In the genomic region with DNA sequence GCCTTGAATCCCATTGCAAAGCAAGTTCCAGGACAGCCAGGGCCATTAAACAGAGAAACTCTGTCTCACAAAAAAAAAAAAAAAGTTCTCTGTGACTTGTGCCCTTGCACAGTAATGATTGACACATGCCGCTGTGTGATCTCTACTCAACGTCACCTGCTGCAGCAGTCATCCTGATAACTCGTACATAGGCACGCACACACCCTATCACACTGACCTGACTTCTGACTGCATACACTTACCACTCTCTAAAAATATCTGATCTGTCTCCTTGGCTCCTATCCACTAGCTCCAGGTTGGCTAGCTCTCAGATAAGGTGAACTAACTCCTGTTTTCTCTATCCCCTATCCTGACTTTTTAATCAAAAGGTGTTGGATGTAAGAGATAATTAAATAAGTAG, we compare ENCODE assay signal across 20 mouse cellular contexts. TPM values are rescaled to one million over a fixed set of nuclear protein-coding genes. Genes with fewer than 3 reads are reported as not detected.
DNase-seq lines count a peak whose midpoint lies in the region; ATAC-seq lines count a peak whose summit lies in the region.
"Had no signal": no experiment of that assay in that cellular context is flagged by ENCODE, and none has a peak within 500 bp of the region (broad histone marks: within the 10 kb centered on the region; RNA-seq: fewer than 3 reads in every experiment).

No protein-coding gene starts in this region.

- 0 out of 2 replicates have a peak overlapping the region, but pooled peaks have one; percentile 6 for H3K4me2 ChIP-seq in heart, embryonic 12.5 days
- H3K4me2 ChIP-seq in heart, embryonic 15.5 days = no peak overlapping the region
- H3K4me2 ChIP-seq in intestine, embryonic 16.5 days (ENCODE audit: low read depth, low read length) = no peak overlapping the region
- H3K4me2 ChIP-seq: midbrain, embryonic 15.5 days had no signal

- ATAC-seq in heart, embryonic 12.5 days (ENCODE audit: insufficient number of reproducible peaks, low FRiP score) = peak; percentile 58; the same call in 1 of the 2 replicates
- peak; percentile 72 for ATAC-seq in heart, embryonic 15.5 days (replicated peaks; ENCODE audit: insufficient number of reproducible peaks, insufficient read depth, low FRiP score, low read depth)
- peak; percentile 90 for ATAC-seq in intestine, embryonic 16.5 days
- peak; percentile 95 for ATAC-seq in megakaryocyte progenitor cell, adult 5-6 weeks (replicated peaks; ENCODE audit: poor library complexity)
- ATAC-seq in monocyte, adult 5-6 weeks (replicated peaks; ENCODE audit: insufficient number of reproducible peaks, low FRiP score, low TSS enrichment, poor library complexity, severe bottlenecking) = no peak
- ATAC-seq: forebrain, embryonic 14.5 days; hindbrain, postnatal 0 days; midbrain, embryonic 15.5 days had no signal

- H3K4me1 ChIP-seq in heart, embryonic 12.5 days (replicated peaks) = peaks cover 31% of the 10 kb centered on the region
- H3K4me1 ChIP-seq in heart, embryonic 15.5 days (replicated peaks) = peaks cover 33% of the 10 kb centered on the region
- H3K4me1 ChIP-seq in intestine, embryonic 16.5 days (ENCODE audit: control insufficient read depth, insufficient read depth, low read length) = peaks cover 10% of the 10 kb centered on the region; the same call in 1 of the 2 replicates
- H3K4me1 ChIP-seq: midbrain, embryonic 15.5 days had no signal

- no peaks in the 10 kb centered on the region for H3K36me3 ChIP-seq in heart, embryonic 12.5 days
- H3K36me3 ChIP-seq in heart, embryonic 15.5 days = no peaks in the 10 kb centered on the region
- H3K36me3 ChIP-seq in intestine, embryonic 16.5 days (ENCODE audit: control insufficient read depth, insufficient read depth, low read length) = no peaks in the 10 kb centered on the region
- H3K36me3 ChIP-seq: limb, embryonic 10.5 days; midbrain, embryonic 15.5 days had no signal

- no peak overlapping the region for H3K4me3 ChIP-seq in heart, embryonic 12.5 days
- no peak overlapping the region for H3K4me3 ChIP-seq in heart, embryonic 15.5 days
- no peak overlapping the region for H3K4me3 ChIP-seq in intestine, embryonic 16.5 days (ENCODE audit: low read length)
- H3K4me3 ChIP-seq: erythroblast, embryonic 14.5 days; limb, embryonic 10.5 days; midbrain, embryonic 15.5 days had no signal

- WGBS in heart, embryonic 12.5 days = 33% methylated on average over 4 of the region's 4 CpGs
- 30% methylated on average over 4 of the region's 4 CpGs for WGBS in heart, embryonic 15.5 days
- WGBS in intestine, embryonic 16.5 days = 66% methylated on average over 4 of the region's 4 CpGs

- intact Hi-C loops in heart, postnatal 36 days (cut with DNase I) = no loop called here
- intact Hi-C loops in left cerebral cortex, postnatal 25 days (cut with DNase I) = no loop called here

- peaks cover 14% of the 10 kb centered on the region; the same call in 1 of the 2 replicates for H3K9me3 ChIP-seq in heart, embryonic 12.5 days (replicated peaks)
- no peaks in the 10 kb centered on the region for H3K9me3 ChIP-seq in heart, embryonic 15.5 days (replicated peaks)
- no peaks in the 10 kb centered on the region for H3K9me3 ChIP-seq in intestine, embryonic 16.5 days (ENCODE audit: control insufficient read depth, low read length)
- H3K9me3 ChIP-seq: limb, embryonic 10.5 days; midbrain, embryonic 15.5 days had no signal

- H3K9ac ChIP-seq in heart, embryonic 12.5 days = no peak overlapping the region
- no peak overlapping the region for H3K9ac ChIP-seq in heart, embryonic 15.5 days
- H3K9ac ChIP-seq in intestine, embryonic 16.5 days (ENCODE audit: low read depth, low read length) = no peak overlapping the region
- H3K9ac ChIP-seq: midbrain, embryonic 15.5 days had no signal

- H3K27ac ChIP-seq in heart, embryonic 12.5 days (ENCODE audit: poor library complexity, severe bottlenecking) = peak overlapping the region; percentile 88
- peak overlapping the region; percentile 82 for H3K27ac ChIP-seq in heart, embryonic 15.5 days
- H3K27ac ChIP-seq in intestine, embryonic 16.5 days (ENCODE audit: low read length) = no peak overlapping the region
- H3K27ac ChIP-seq: hindbrain, postnatal 0 days; limb, embryonic 10.5 days; midbrain, embryonic 15.5 days; stomach, postnatal 0 days had no signal

- H3K27me3 ChIP-seq in heart, embryonic 12.5 days (replicated peaks) = no peaks in the 10 kb centered on the region
- no peaks in the 10 kb centered on the region for H3K27me3 ChIP-seq in heart, embryonic 15.5 days
- no peaks in the 10 kb centered on the region for H3K27me3 ChIP-seq in intestine, embryonic 16.5 days (replicated peaks; ENCODE audit: control insufficient read depth, insufficient read depth, low read length)
- H3K27me3 ChIP-seq: midbrain, embryonic 15.5 days had no signal

- no peak for DNase-seq in heart, postnatal 36 days
- no peak for DNase-seq in left cerebral cortex, postnatal 25 days (ENCODE audit: low spot score in 2 of 2)
- DNase-seq: adrenal gland, postnatal 25 days; cerebellum, adult 2 months; kidney, adult 8-10 months; kidney, postnatal 4 days; lung, adult 2 months; thymus, postnatal 14 days had no signal

RNA-seq across cellular contexts. Expression of a gene that starts 27.9 kb away (rescaled TPM):
- 54.0 and 54.6 TPM in 2 replicates for polyA plus RNA-seq in heart, embryonic 12.5 days (2016; fragmentation: Nextera tagmentation; extraction: Ambion mirVana)
- 100 to 1,000 TPM; 131 to 136 TPM for total RNA-seq in heart, postnatal 36 days (2021)
- 35.0 and 47.8 TPM in 2 replicates for polyA plus RNA-seq in heart, embryonic 15.5 days (2015; fragmentation: Nextera tagmentation; extraction: Ambion mirVana)
- polyA plus RNA-seq in intestine, embryonic 16.5 days (2015; fragmentation: Nextera tagmentation; extraction: Ambion mirVana) = 41.2 and 44.0 TPM in 2 replicates
- total RNA-seq in megakaryocyte progenitor cell, adult 5-6 weeks (2015) = 40.3 and 42.1 TPM in 2 replicates
- total RNA-seq in megakaryocyte progenitor cell, adult 5-6 weeks (2017) = 16.1 and 20.9 TPM in 2 replicates
- 36.2 to 38.6 TPM (median 37.6 TPM) in 3 replicates for total RNA-seq in monocyte, adult 5-6 weeks (2017)
- total RNA-seq in left cerebral cortex, postnatal 25 days (2021) = 10 to 100 TPM; 69.2 to 80.7 TPM

RNA-seq across cellular contexts. Expression of a gene that starts 49.4 kb away (rescaled TPM):
- polyA plus RNA-seq in heart, embryonic 12.5 days (2016; fragmentation: Nextera tagmentation; extraction: Ambion mirVana) = 8.2 and 10.0 TPM in 2 replicates
- 1 to 10 TPM; 3.6 to 4.4 TPM for total RNA-seq in heart, postnatal 36 days (2021)
- polyA plus RNA-seq in heart, embryonic 15.5 days (2015; fragmentation: Nextera tagmentation; extraction: Ambion mirVana) = 9.1 and 9.8 TPM in 2 replicates
- 14.8 and 15.3 TPM in 2 replicates for polyA plus RNA-seq in intestine, embryonic 16.5 days (2015; fragmentation: Nextera tagmentation; extraction: Ambion mirVana)
- 25.1 and 30.4 TPM in 2 replicates for total RNA-seq in megakaryocyte progenitor cell, adult 5-6 weeks (2015)
- 10.3 and 11.1 TPM in 2 replicates for total RNA-seq in megakaryocyte progenitor cell, adult 5-6 weeks (2017)
- 2.2 to 7.6 TPM (median 5.6 TPM) in 3 replicates for total RNA-seq in monocyte, adult 5-6 weeks (2017)
- total RNA-seq in left cerebral cortex, postnatal 25 days (2021) = 1 to 10 TPM; 9.2 to 9.7 TPM

RNA-seq across cellular contexts. Expression of a gene that starts 49.9 kb away (rescaled TPM):
- polyA plus RNA-seq in heart, embryonic 12.5 days (2016; fragmentation: Nextera tagmentation; extraction: Ambion mirVana) = 0.19 and 0.22 TPM in 2 replicates
- under 1 TPM; 0.35 to 0.80 TPM for total RNA-seq in heart, postnatal 36 days (2021)
- polyA plus RNA-seq in heart, embryonic 15.5 days (2015; fragmentation: Nextera tagmentation; extraction: Ambion mirVana) = 0.23 and 0.55 TPM in 2 replicates
- polyA plus RNA-seq in intestine, embryonic 16.5 days (2015; fragmentation: Nextera tagmentation; extraction: Ambion mirVana) = 0.21 and 0.28 TPM in 2 replicates
- total RNA-seq in megakaryocyte progenitor cell, adult 5-6 weeks (2015) = not detected in 2 replicates
- 0.03 TPM in 1 of 2 replicates, not detected in the other for total RNA-seq in megakaryocyte progenitor cell, adult 5-6 weeks (2017)
- 1.1 to 13.0 TPM (median 4.4 TPM) in 3 replicates for total RNA-seq in monocyte, adult 5-6 weeks (2017)
- under 1 TPM in 1 of 2 experiments, not detected in 1; 0.25 TPM for total RNA-seq in left cerebral cortex, postnatal 25 days (2021)
- total RNA-seq: common myeloid progenitor, adult 5-6 weeks had no signal
